Mouse (Mus musculus) forebrain, embryonic 12.5 days (tissue): ENCODE data around the gene S100z. TPM values are rescaled to one million over a fixed set of nuclear protein-coding genes. Genes with fewer than 3 reads are reported as not detected.

Source experiments
- ATAC-seq: fragments of 200-750 bp; cut with Nextera tagmentation; 2 replicates; pipeline ENCODE4 v1.8.0; 2017; ENCODE audit warnings: moderate TSS enrichment; ENCODE audit not compliant: low FRiP score
- H3K27ac ChIP-seq: fragments of 300-500 bp; sonication (generic); 2 replicates; pipeline ENCODE4 v1.5.1; 2016; ENCODE audit warnings: mild to moderate bottlenecking
- H3K27me3 ChIP-seq: fragments of 300-500 bp; sonication (generic); 2 replicates; pipeline ENCODE4 v1.6.1; 2016; ENCODE audit warnings: mild to moderate bottlenecking
- H3K36me3 ChIP-seq: fragments of 300-500 bp; sonication (generic); replicated peaks from 2 replicates; pipeline ENCODE4 v1.6.1; 2016; ENCODE audit warnings: mild to moderate bottlenecking
- H3K4me1 ChIP-seq: fragments of 300-500 bp; sonication (generic); 2 replicates; pipeline ENCODE4 v1.6.1; 2016
- H3K4me2 ChIP-seq: fragments of 300-500 bp; sonication (generic); 2 replicates; pipeline ENCODE4 v1.6.1; 2016; ENCODE audit warnings: mild to moderate bottlenecking, moderate library complexity
- H3K4me3 ChIP-seq: fragments of 300-500 bp; sonication (generic); replicated peaks from 2 replicates; pipeline ENCODE4 v1.5.1; 2016; ENCODE audit warnings: mild to moderate bottlenecking
- H3K9ac ChIP-seq: fragments of 300-500 bp; sonication (generic); 2 replicates; pipeline ENCODE4 v1.6.1; 2016; ENCODE audit warnings: mild to moderate bottlenecking
- H3K9me3 ChIP-seq: fragments of 300-500 bp; sonication (generic); 2 replicates; pipeline ENCODE4 v1.6.1; 2016
- WGBS: fragments of 180-500 bp; shearing (Covaris S2); methylation state at CpG from one replicate; pipeline ENCODE4 v1.1.7; 2016; 5-methylcytosine and 5-hydroxymethylcytosine counted together
- polyA plus RNA-seq: library from polyadenylated mRNA; unstranded; fragments of >200 nt; fragmentation: Nextera tagmentation; extraction: Ambion mirVana; gene quantifications from 2 replicates; pipeline ENCODE4 v1.2.1, GENCODE M21; 2016

Gene S100z
- 1.7 and 5.0 TPM in 2 replicates for polyA plus RNA-seq

DNA sequence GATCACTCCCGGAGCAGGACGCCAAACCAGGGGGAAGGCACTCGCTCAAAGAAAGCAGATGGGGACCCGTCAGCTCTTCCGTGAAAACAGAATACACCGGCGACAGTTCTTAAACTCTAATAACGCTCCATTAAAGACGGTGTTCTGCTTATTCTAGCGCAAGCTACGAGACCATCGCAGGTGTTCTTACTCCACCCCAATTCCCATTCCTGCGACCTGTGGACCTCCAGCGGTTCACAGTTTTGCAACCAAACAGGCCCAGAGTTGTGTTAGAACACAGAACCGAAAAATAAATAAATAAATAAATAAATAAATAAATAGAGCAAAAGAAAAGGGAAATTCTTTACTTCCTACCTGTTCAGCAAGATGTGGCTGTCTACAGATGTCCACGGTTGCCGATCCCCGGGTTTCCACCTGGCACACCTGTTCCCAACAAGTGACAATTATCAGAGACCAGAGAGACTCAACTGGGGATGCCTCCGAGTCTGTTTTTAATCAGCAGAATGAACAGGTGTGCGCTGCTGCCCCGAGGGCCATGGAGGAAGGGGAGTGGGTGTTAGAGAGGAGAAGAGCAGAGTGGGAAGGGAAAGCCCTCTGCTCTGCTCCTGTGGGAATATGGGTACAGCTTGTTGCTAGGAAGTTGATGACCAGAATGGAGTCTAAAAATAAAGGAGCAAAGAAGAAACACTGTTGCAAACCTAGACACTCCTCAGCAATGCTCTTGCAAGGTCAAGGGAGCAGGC lies at the start of gene S100z:
S100z (minus strand) TSS at position 51 of the 743 bp plus-strand sequence.
- H3K27me3 ChIP-seq = no peaks in the 10 kb centered on the region
- no peak within 1 kb of the TSS for H3K4me2 ChIP-seq
- 89% methylated on average over 21 of the region's 21 CpGs for WGBS
- H3K4me1 ChIP-seq = no peaks in the 10 kb centered on the region
- no peaks in the 10 kb centered on the region for H3K9me3 ChIP-seq
- ATAC-seq = no peak
- no peak within 1 kb of the TSS for H3K9ac ChIP-seq
- no peaks in the 10 kb centered on the region for H3K36me3 ChIP-seq
- no peak within 1 kb of the TSS for H3K4me3 ChIP-seq
- no peak within 1 kb of the TSS for H3K27ac ChIP-seq

DNA sequence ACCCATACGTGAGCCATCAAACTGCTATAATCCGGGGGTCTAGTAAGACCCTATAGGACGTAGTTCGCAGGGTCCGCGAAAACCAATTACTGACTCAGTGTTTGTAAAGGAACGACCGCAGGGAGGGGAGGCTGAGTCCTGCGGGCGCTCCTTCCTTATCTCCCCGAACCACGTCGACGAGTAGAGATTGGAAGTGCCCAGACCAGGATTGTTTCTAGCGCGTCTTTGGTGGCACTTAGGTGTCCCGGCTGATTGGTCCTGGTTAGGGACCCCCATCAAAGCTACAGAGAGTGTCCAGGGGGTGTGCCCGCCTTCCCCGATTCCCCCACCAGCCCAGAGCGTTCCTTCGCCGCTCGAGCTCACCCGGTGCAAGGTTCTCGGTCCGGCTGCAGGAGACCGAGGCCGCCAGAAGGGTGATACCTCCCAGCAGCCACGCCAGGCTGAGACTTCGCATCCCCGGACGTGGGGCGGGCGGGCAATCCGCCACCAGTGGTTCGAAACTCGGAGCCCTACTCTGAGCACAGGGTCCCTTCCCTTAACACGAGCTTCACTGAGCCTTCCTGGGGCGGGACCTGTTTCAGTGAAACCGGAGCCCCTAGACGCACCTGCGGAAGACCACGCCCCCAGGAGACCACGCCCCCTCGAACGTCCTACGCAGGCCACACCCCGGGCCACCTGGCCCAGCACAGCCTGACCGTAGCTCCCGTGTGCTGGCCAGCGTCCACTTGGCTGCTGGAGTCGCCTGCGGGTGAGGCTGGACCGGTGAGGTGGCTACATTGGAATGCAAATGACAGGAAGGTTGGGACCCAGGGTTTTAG lies 46.4 kb upstream of the S100z start, which contains the start of gene F2rl1:
F2rl1 (minus strand) TSS at position 554 of the 818 bp plus-strand sequence.
- Histone ChIP-seq H3K4me1 (peaks cover 20% of the 10 kb centered on the region), H3K4me3 (peak within 1 kb of the TSS; percentile 43), H3K27ac (no peak within 1 kb of the TSS), H3K9me3 (no peaks in the 10 kb centered on the region; the same call in 1 of the 2 replicates), H3K4me2 (peak within 1 kb of the TSS; percentile 74), H3K27me3 (peaks cover 63% of the 10 kb centered on the region), H3K9ac (peak within 1 kb of the TSS; percentile 38; the same call in 1 of the 2 replicates), H3K36me3 (no peaks in the 10 kb centered on the region)
- peak; percentile 53 for ATAC-seq
- WGBS = under 1% methylated on average over 54 of the region's 54 CpGs

GRCm38 (mm10) chr13:95524424-95524673 lies 45.8 kb upstream of the S100z start:
- Histone ChIP-seq H3K4me3 (peak overlapping the region; percentile 43), H3K27ac (no peak overlapping the region), H3K36me3 (no peaks in the 10 kb centered on the region), H3K9ac (0 out of 2 replicates have a peak overlapping the region, but pooled peaks have one; percentile 38), H3K27me3 (peaks cover 61% of the 10 kb centered on the region), H3K4me1 (peaks cover 20% of the 10 kb centered on the region), H3K4me2 (peak overlapping the region; percentile 74), H3K9me3 (no peaks in the 10 kb centered on the region; the same call in 1 of the 2 replicates)
- WGBS = under 1% methylated on average over 13 of the region's 13 CpGs
- ATAC-seq = peak; percentile 53; the same call in 1 of the 2 replicates

GRCm38 (mm10) chr13:95523659-95524423 lies 45.3 kb upstream of the S100z start:
- ATAC-seq = no peak; the same call in 1 of the 2 replicates
- 2% methylated on average over 29 of the region's 29 CpGs for WGBS
- Histone ChIP-seq H3K4me2 (peak overlapping the region; percentile 74), H3K4me3 (peak overlapping the region; percentile 43), H3K36me3 (no peaks in the 10 kb centered on the region), H3K27ac (no peak overlapping the region), H3K27me3 (peaks cover 60% of the 10 kb centered on the region), H3K4me1 (peaks cover 20% of the 10 kb centered on the region), H3K9me3 (no peaks in the 10 kb centered on the region; the same call in 1 of the 2 replicates), H3K9ac (0 out of 2 replicates have a peak overlapping the region, but pooled peaks have one; percentile 38)

- H3K27ac ChIP-seq = no peak overlapping the region
- no peaks in the 10 kb centered on the region; the same call in 1 of the 2 replicates for H3K9me3 ChIP-seq
- H3K36me3 ChIP-seq = no peaks in the 10 kb centered on the region
- peaks cover 49% of the 10 kb centered on the region for H3K27me3 ChIP-seq
- H3K4me2 ChIP-seq = no peak overlapping the region
- ATAC-seq = no peak
- 87% methylated on average over 10 of the region's 10 CpGs for WGBS
- H3K4me3 ChIP-seq = no peak overlapping the region
- no peak overlapping the region for H3K9ac ChIP-seq
- peaks cover 20% of the 10 kb centered on the region for H3K4me1 ChIP-seq
These were observed 43.7 kb upstream of the S100z start for GRCm38 (mm10) chr13:95522176-95522575.

- Histone ChIP-seq H3K27ac (no peak overlapping the region), H3K27me3 (peaks cover 37% of the 10 kb centered on the region), H3K9ac (no peak overlapping the region), H3K9me3 (no peaks in the 10 kb centered on the region; the same call in 1 of the 2 replicates), H3K36me3 (no peaks in the 10 kb centered on the region), H3K4me2 (no peak overlapping the region), H3K4me3 (no peak overlapping the region), H3K4me1 (peaks cover 20% of the 10 kb centered on the region)
- no peak for ATAC-seq
- WGBS = 92% methylated on average over 6 of the region's 6 CpGs
These were observed 42.5 kb upstream of the S100z start for GRCm38 (mm10) chr13:95521029-95521428.

DNA sequence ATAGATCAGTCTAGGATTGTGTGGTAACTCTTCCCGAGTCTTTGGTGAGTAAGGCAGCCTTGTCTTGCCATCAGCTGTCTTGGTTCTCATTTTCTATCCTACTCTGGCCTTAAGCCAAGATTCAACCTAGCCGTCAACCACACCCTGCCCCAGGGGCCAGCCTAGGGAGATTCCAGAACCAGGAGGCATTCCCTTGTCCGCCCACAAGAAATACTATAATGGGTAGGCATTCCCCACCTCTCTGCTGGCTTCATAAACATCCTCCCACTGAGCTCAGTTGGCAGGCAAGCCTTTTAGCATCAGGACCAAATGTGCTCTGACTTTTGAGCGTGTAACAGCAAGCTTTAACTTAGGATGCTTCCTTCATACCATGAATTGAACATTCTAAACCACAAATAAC lies 36.2 kb upstream of the S100z start:
- Histone ChIP-seq H3K4me2 (no peak overlapping the region), H3K9ac (no peak overlapping the region), H3K27ac (no peak overlapping the region), H3K4me1 (no peaks in the 10 kb centered on the region), H3K27me3 (no peaks in the 10 kb centered on the region), H3K36me3 (no peaks in the 10 kb centered on the region), H3K9me3 (no peaks in the 10 kb centered on the region), H3K4me3 (no peak overlapping the region)
- whole genome bisulfite sequencing = 82% methylated on average over 4 of the region's 4 CpGs
- no peak for ATAC-seq

GRCm38 (mm10) chr13:95510054-95510453 lies 31.5 kb upstream of the S100z start:
- H3K4me2 ChIP-seq = no peak overlapping the region
- no peaks in the 10 kb centered on the region for H3K9me3 ChIP-seq
- WGBS = 91% methylated on average over 5 of the region's 5 CpGs
- no peaks in the 10 kb centered on the region for H3K36me3 ChIP-seq
- H3K4me3 ChIP-seq = no peak overlapping the region
- no peak overlapping the region for H3K27ac ChIP-seq
- no peaks in the 10 kb centered on the region for H3K27me3 ChIP-seq
- ATAC-seq = no peak
- no peak overlapping the region for H3K9ac ChIP-seq
- no peaks in the 10 kb centered on the region for H3K4me1 ChIP-seq

DNA sequence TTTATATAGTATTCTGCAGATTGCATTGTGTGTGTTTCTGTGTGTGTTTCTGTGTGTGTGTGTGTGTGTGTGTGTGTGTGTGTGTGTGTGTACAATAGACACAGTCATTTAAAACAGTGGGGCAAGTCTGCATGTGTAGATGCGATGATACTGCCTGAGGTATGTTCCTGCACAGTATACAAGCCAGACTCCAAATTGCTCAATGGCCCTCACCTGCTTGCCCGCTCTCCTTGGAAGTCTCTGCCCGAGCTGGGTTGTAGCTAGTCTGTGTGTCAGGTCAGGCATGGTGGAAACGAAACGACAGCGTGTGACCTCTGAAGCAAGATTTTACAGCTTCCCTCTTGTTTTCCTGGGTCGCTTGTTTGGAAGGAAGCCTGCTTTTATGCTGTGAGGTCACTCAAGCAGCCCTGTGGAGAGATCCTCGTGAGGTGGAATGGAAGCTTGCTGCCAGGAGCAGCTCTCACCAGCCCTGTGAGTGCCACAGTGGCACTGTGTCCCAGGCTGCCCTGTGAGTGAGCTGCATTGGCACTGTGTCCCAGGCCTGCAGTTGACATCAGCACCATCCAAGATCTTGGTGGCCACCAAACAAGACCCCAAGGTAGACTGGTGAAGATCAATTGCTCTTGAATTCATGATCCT lies 24.9 kb upstream of the S100z start:
- Histone ChIP-seq H3K4me2 (no peak overlapping the region), H3K27me3 (no peaks in the 10 kb centered on the region), H3K9me3 (no peaks in the 10 kb centered on the region), H3K36me3 (no peaks in the 10 kb centered on the region), H3K27ac (no peak overlapping the region), H3K9ac (no peak overlapping the region), H3K4me1 (no peaks in the 10 kb centered on the region), H3K4me3 (no peak overlapping the region)
- no peak for ATAC-seq
- 78% methylated on average over 8 of the region's 8 CpGs for WGBS

GRCm38 (mm10) chr13:95496601-95497000 lies 18.1 kb upstream of the S100z start:
- Histone ChIP-seq H3K4me2 (no peak overlapping the region), H3K9me3 (no peaks in the 10 kb centered on the region), H3K27ac (no peak overlapping the region), H3K27me3 (no peaks in the 10 kb centered on the region), H3K36me3 (no peaks in the 10 kb centered on the region), H3K4me1 (no peaks in the 10 kb centered on the region; the same call in 1 of the 2 replicates), H3K9ac (no peak overlapping the region), H3K4me3 (no peak overlapping the region)
- ATAC-seq = no peak
- 86% methylated on average over 3 of the region's 3 CpGs for WGBS

GRCm38 (mm10) chr13:95494812-95495211 lies 16.3 kb upstream of the S100z start:
- no peak overlapping the region for H3K27ac ChIP-seq
- H3K4me3 ChIP-seq = no peak overlapping the region
- ATAC-seq = no peak
- 82% methylated on average over 8 of the region's 8 CpGs for WGBS
- no peaks in the 10 kb centered on the region for H3K9me3 ChIP-seq
- no peaks in the 10 kb centered on the region for H3K36me3 ChIP-seq
- H3K27me3 ChIP-seq = no peaks in the 10 kb centered on the region
- no peak overlapping the region for H3K9ac ChIP-seq
- H3K4me2 ChIP-seq = no peak overlapping the region
- H3K4me1 ChIP-seq = no peaks in the 10 kb centered on the region; the same call in 1 of the 2 replicates
